Mouse (Mus musculus): ENCODE results near the gene Lpar1. TPM values are rescaled to one million over a fixed set of nuclear protein-coding genes. Genes with fewer than 3 reads are reported as not detected.

Lpar1 gene
- polyA plus RNA-seq (2016; fragmentation: Nextera tagmentation; extraction: Ambion mirVana): 37.6 and 37.9 TPM in 2 replicates

DNA sequence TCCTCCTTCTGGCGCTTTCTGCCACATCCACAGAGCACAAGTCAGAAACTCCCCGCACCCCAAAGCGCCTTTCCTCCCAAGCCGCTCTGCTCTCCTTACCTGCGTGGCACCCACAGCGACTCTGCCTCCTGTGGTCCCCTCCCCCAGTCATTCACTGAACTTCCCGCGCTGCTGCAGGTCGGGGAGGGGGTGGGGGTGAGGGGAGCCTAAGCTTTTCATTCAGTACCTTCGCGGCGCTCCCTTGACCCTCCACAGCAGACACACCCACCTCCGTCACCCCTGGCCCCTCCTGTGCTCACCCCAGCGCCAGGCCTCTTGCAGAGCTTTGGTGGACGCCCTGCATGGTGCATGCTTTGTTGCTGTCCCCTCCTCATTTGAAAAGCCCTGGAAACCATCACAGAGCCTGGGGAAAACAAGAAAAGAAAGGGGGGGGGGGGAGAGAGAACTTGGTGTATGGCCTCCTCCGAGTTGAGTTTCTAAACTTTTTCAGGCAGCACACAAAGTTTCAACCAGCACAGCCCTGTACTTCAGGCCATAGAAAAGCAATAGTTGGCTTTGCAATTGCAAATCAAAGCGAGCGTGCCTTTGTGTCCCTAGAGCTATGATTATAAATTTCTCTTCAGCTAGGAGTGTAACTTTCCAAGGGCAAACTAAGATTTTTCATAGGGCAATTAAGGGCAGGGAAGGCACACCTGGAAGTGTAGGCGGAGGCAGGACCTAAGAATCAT, at the start of gene Lpar1:
Gene Lpar1, minus strand, starts transcription at position 268 of the 728 bp plus-strand sequence.
- Histone ChIP-seq H3K27me3 (replicated peaks) (0 out of 2 replicates have a peak, but pooled peaks cover 3% of the 10 kb centered on the region), H3K9me3 (no peaks in the 10 kb centered on the region), H3K4me2 (replicated peaks) (peak within 1 kb of the TSS; percentile 95), H3K4me3 (peak within 1 kb of the TSS; percentile 52), H3K4me1 (peaks cover 6% of the 10 kb centered on the region), H3K27ac (no peak within 1 kb of the TSS), H3K9ac (peak within 1 kb of the TSS; percentile 56), H3K36me3 (no peaks in the 10 kb centered on the region)
- WGBS: 4% methylated on average over 19 of the region's 19 CpGs
- peak; percentile 61 for ATAC-seq (ENCODE audit: low FRiP score, low read depth)

DNA sequence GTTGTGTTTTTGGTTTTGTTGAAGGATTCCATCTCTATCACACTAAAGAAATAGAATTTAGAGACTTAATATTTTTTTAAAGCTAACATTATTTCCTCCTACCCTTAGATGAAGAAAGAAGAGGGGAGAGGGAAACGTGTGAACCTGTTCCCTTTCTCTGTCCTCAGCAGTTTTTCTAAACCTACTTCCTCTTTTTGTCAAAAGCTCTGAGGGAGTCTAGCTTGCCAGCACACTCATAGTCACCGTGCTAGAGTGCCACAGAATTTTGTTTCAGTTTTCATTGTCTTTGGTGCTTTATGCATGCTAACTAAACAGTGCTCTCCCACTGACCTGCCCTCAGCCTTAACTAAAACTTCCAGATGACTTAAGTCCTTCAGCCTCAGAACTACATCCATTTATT, 32.2 kb upstream of the Lpar1 start:
- H3K27me3 ChIP-seq (replicated peaks): no peaks in the 10 kb centered on the region
- no peaks in the 10 kb centered on the region for H3K36me3 ChIP-seq
- 41% methylated on average over 2 of the region's 2 CpGs for WGBS
- no peaks in the 10 kb centered on the region for H3K4me1 ChIP-seq
- no peaks in the 10 kb centered on the region for H3K9me3 ChIP-seq
- no peak overlapping the region for H3K4me3 ChIP-seq
- H3K4me2 ChIP-seq (replicated peaks): no peak overlapping the region
- H3K9ac ChIP-seq: no peak overlapping the region
- no peak overlapping the region for H3K27ac ChIP-seq
- ATAC-seq (ENCODE audit: low FRiP score, low read depth): no peak

DNA sequence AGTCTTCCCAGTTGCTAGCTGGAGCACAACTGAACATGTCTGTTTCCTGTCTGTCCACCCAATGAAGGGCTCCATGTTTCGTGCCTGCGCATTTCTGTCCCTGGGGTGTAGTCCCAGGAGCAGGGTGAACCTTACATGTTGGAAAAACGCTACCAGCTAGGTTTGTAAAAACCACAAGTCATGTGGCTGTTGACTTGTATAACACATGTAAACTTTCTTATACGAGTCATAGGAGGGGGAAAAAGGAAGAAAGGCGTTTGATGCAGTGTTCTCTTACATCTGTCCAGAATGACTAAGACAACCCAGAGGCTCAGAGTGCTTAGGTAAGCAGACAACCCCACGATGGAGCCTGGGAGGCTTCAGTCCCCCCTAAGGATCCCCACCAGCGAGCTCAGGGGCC, 27.5 kb upstream of the Lpar1 start:
- 84% methylated on average over 7 of the region's 7 CpGs for WGBS
- no peak overlapping the region for H3K4me2 ChIP-seq (replicated peaks)
- no peaks in the 10 kb centered on the region for H3K36me3 ChIP-seq
- ATAC-seq (ENCODE audit: low FRiP score, low read depth): no peak
- H3K4me1 ChIP-seq: no peaks in the 10 kb centered on the region
- no peak overlapping the region for H3K9ac ChIP-seq
- no peaks in the 10 kb centered on the region for H3K27me3 ChIP-seq (replicated peaks)
- H3K27ac ChIP-seq: no peak overlapping the region
- H3K9me3 ChIP-seq: no peaks in the 10 kb centered on the region
- H3K4me3 ChIP-seq: no peak overlapping the region

DNA sequence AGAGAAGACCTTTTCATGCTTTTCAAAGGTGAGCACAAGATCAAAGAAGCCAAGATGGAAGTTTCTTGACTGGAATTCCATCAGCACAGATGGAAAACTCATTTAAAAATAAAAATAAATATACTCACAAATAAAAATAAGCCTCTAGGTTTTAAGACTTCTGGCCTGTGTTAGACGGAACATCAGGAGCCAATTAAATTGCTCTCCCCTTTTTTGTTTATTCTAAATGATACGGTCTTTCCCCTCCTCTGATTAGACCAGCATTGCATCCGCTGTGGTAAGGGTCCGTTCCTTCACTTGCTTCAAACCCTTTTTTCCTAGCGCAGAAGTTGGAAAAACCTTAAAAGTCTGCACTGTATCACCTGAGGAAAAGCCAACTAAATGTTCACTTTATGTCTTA, 26.8 kb upstream of the Lpar1 start:
- Histone ChIP-seq H3K27ac (no peak overlapping the region), H3K27me3 (replicated peaks) (no peaks in the 10 kb centered on the region), H3K9ac (no peak overlapping the region), H3K4me3 (no peak overlapping the region), H3K36me3 (no peaks in the 10 kb centered on the region), H3K9me3 (no peaks in the 10 kb centered on the region), H3K4me1 (no peaks in the 10 kb centered on the region), H3K4me2 (replicated peaks) (no peak overlapping the region)
- 85% methylated on average over 5 of the region's 5 CpGs for WGBS
- no peak for ATAC-seq (ENCODE audit: low FRiP score, low read depth)

DNA sequence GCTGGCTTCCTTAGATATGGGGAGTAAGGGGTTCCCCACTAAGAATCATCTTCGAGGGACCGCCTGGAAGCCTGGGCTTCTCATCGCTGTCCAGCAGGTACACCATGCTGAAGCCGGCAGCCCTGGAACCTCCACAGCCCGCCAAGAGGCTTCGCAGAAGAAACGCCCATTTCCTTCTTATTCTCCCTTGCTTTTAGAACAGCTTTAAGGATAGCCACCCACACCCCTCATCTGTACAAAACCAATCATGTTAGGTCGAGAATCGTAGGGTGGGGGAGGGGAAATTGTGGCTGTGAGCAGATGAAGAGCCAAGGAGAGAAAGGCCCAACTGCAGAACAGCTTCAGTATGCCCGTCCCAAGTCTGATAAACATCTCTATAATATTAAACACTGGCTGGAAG, 26.4 kb upstream of the Lpar1 start:
- Histone ChIP-seq H3K9ac (no peak overlapping the region), H3K27ac (no peak overlapping the region), H3K4me1 (no peaks in the 10 kb centered on the region), H3K36me3 (no peaks in the 10 kb centered on the region), H3K4me3 (no peak overlapping the region), H3K9me3 (no peaks in the 10 kb centered on the region), H3K27me3 (replicated peaks) (no peaks in the 10 kb centered on the region), H3K4me2 (replicated peaks) (no peak overlapping the region)
- no peak for ATAC-seq (ENCODE audit: low FRiP score, low read depth)
- 76% methylated on average over 10 of the region's 10 CpGs for WGBS

DNA sequence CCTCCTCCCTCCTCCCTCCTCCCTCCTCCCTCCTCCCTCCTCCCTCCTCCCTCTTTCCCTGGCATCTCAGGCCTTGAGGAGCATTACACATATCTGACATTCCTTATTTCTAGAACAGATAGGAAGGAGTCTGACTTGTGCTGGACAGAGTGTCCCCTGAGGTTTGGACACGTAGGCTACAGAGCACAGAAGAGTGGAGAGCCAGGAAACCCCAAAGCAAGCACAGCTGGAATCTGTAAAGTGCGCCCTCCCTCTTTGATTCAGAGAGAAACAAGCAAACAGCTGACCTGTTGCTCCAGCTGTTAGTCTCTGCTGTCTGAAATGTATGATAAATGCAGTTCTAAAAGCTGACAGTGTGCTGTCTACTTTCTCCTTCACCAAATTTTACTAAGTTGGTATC, 24.8 kb upstream of the Lpar1 start:
- Histone ChIP-seq H3K4me2 (replicated peaks) (no peak overlapping the region), H3K36me3 (no peaks in the 10 kb centered on the region), H3K9me3 (no peaks in the 10 kb centered on the region), H3K4me3 (no peak overlapping the region), H3K27me3 (replicated peaks) (no peaks in the 10 kb centered on the region), H3K4me1 (no peaks in the 10 kb centered on the region), H3K9ac (no peak overlapping the region), H3K27ac (no peak overlapping the region)
- WGBS: 55% methylated on average over 2 of the region's 2 CpGs
- ATAC-seq (ENCODE audit: low FRiP score, low read depth): no peak

DNA sequence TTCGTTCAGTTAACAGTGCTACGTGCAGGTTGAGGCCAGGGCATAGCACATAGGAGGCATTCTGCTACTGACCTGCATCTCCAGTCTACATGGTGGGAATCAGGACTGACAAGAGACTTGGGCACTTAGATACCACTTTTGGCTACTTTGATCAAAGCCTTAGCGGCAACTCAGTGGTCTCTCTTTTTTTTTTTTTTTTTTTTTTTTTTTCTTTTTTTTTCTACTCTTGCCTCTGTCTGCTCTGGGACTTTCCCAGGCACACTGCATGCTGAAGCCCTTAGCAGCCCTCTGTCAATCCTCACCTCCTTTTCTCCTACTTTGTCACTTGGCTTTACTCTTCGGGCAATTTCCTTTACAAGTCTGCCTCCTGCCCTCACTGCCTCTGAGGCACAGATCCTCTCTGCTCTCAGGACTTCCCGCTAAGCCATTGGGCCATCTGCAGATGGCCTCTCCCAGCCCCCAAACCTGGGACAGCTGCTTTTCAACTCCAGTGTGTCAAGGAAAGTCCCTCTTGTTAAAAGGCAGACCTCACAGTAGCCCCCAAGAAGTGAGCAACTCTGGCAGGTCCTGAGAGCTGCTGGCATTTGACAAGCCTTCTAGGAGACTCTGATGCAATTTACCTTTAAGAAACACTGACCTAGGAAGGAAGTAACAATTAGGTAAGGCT, 23.8 kb upstream of the Lpar1 start:
- ATAC-seq (ENCODE audit: low FRiP score, low read depth): no peak
- Histone ChIP-seq H3K36me3 (no peaks in the 10 kb centered on the region), H3K9me3 (no peaks in the 10 kb centered on the region), H3K4me1 (no peaks in the 10 kb centered on the region), H3K9ac (no peak overlapping the region), H3K27ac (no peak overlapping the region), H3K4me3 (no peak overlapping the region), H3K27me3 (replicated peaks) (no peaks in the 10 kb centered on the region), H3K4me2 (replicated peaks) (no peak overlapping the region)
- WGBS: 48% methylated on average over 5 of the region's 5 CpGs

DNA sequence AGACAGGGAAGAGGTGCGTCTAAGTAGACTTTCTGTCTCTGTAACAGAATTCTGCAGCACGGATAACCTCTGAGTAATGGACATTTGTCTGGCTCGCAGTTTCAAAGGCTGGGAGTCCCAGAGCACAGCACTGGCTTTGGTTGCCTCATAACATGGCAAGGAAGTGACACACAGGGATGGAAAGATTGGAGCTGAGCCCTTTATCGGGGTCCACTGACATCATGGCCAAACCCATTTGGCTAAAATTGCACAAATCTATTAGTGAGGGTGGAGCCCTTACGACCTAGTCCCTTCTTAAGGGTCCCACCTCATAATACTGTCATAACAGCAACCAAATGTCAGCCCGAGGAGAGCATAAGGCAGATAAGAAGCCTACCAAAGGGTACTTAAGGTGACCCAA, 22.1 kb upstream of the Lpar1 start:
- no peak for ATAC-seq (ENCODE audit: low FRiP score, low read depth)
- no peak overlapping the region for H3K9ac ChIP-seq
- no peak overlapping the region for H3K27ac ChIP-seq
- no peaks in the 10 kb centered on the region; the same call in 1 of the 2 replicates for H3K4me1 ChIP-seq
- 89% methylated on average over 6 of the region's 6 CpGs for WGBS
- H3K4me3 ChIP-seq: no peak overlapping the region
- no peaks in the 10 kb centered on the region for H3K9me3 ChIP-seq
- H3K36me3 ChIP-seq: no peaks in the 10 kb centered on the region
- H3K27me3 ChIP-seq (replicated peaks): no peaks in the 10 kb centered on the region
- H3K4me2 ChIP-seq (replicated peaks): no peak overlapping the region

DNA sequence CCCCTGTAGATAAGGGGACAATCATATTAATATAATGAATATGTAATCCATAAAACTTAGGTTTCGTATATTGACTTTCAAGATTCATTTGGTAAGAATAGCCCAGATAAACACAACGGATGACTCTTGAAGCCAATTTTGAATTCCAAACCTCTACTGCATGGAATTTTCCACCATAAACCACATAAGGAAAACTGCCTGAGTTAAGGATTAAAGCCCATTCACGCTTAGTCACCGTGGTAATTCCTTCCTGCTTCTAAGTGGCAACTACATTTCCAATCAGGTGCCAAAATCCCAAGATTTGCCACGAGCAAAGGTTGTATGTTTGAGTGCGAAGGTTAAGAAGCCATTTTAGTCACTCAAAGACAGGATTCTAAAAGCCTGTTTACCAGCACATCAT, 20.3 kb upstream of the Lpar1 start:
- Histone ChIP-seq H3K27ac (no peak overlapping the region), H3K36me3 (no peaks in the 10 kb centered on the region), H3K9me3 (no peaks in the 10 kb centered on the region), H3K4me1 (no peaks in the 10 kb centered on the region; the same call in 1 of the 2 replicates), H3K4me2 (replicated peaks) (no peak overlapping the region), H3K27me3 (replicated peaks) (no peaks in the 10 kb centered on the region), H3K4me3 (no peak overlapping the region), H3K9ac (no peak overlapping the region)
- ATAC-seq (ENCODE audit: low FRiP score, low read depth): no peak
- 86% methylated on average over 6 of the region's 6 CpGs for WGBS

DNA sequence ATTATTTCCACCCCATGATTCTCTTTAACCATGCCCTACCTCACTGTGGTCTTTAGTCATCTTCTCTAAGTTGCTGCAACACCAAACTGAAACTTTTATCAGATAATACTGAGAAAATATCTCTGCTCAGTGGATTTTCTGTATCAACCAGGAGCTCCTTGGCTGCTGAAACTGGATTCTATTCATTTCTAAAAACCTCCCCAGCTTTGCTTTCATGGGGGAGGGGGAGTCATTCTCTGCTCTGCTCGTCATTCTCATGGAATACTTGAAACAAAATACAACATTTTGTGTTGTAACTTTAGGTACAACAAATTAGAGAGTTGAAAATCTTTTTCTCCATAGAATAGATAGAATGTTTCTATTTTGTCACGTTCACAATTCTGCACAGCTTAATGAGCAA, 18.7 kb upstream of the Lpar1 start:
- Histone ChIP-seq H3K9ac (no peak overlapping the region), H3K36me3 (no peaks in the 10 kb centered on the region), H3K27ac (no peak overlapping the region), H3K4me2 (replicated peaks) (no peak overlapping the region), H3K27me3 (replicated peaks) (no peaks in the 10 kb centered on the region), H3K4me1 (no peaks in the 10 kb centered on the region; the same call in 1 of the 2 replicates), H3K9me3 (no peaks in the 10 kb centered on the region), H3K4me3 (no peak overlapping the region)
- no peak for ATAC-seq (ENCODE audit: low FRiP score, low read depth)
- 73% methylated on average over 2 of the region's 2 CpGs for WGBS

DNA sequence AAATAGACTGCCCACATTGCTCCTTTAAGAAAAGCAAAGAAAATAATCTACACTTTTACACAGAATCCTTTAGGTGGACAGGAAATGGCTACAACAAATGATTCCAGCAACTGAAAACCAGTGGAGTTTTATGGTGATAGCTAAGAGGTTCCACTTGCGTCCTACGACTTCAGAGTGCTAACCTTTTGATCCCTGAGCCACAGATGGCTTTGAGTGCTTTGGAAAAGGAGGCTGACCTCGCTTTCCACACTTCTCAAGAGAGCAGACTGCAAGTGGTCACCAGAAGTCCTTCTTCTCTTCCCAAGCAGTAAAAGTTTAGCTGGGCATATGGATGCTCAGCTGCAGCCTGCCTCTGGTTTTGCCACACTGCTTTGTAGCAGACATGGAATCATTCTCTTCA, 18.0 kb upstream of the Lpar1 start:
- no peak for ATAC-seq (ENCODE audit: low FRiP score, low read depth)
- Histone ChIP-seq H3K4me3 (no peak overlapping the region), H3K4me2 (replicated peaks) (no peak overlapping the region), H3K27me3 (replicated peaks) (no peaks in the 10 kb centered on the region), H3K9ac (no peak overlapping the region), H3K9me3 (no peaks in the 10 kb centered on the region), H3K27ac (no peak overlapping the region), H3K4me1 (no peaks in the 10 kb centered on the region; the same call in 1 of the 2 replicates), H3K36me3 (no peaks in the 10 kb centered on the region)
- WGBS: 6% methylated on average over 3 of the region's 3 CpGs

DNA sequence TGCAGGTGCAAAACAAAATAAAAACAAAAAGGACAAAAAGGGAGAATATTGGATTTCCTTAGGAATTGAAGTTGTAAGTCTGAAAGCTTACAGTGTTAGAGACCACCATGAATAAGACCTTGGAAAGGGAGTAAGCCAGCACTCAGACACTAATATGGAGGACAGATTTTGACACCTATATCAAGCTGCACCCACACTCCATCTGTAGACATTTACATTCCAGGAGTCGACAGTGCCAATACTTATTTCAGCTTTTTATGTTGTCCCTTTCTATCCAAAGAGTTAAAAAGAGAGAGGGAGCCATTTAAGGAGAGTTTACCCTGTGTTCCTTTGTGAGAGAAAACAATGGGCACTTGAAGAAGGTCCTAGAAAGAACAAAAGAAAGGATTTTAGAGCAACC, 17.5 kb upstream of the Lpar1 start:
- no peaks in the 10 kb centered on the region for H3K36me3 ChIP-seq
- no peaks in the 10 kb centered on the region for H3K9me3 ChIP-seq
- H3K4me1 ChIP-seq: no peaks in the 10 kb centered on the region; the same call in 1 of the 2 replicates
- no peak overlapping the region for H3K4me3 ChIP-seq
- H3K4me2 ChIP-seq (replicated peaks): no peak overlapping the region
- H3K9ac ChIP-seq: no peak overlapping the region
- no peak for ATAC-seq (ENCODE audit: low FRiP score, low read depth)
- no peaks in the 10 kb centered on the region for H3K27me3 ChIP-seq (replicated peaks)
- no peak overlapping the region for H3K27ac ChIP-seq
- 10% methylated on average over 1 of the region's 1 CpGs for WGBS

DNA sequence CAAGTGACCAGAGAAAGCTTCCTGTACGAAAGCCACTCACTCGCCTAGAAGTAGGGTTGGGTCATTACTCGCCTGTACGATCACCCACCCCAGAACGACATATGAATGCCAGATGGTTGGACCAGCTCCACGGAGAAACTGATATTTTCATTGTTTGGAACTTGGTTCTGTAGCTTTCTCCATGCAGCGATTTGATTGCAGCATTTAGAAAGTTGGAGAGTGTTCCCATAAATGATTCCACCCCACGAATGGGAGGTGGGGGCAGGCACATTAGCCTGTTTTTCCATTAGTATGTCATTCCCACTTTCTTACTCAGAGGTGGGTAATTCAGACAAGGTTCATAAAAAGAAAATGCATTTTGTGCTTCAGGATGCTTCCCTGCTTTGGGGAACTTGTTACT, 14.8 kb upstream of the Lpar1 start:
- Histone ChIP-seq H3K27me3 (replicated peaks) (no peaks in the 10 kb centered on the region), H3K9me3 (no peaks in the 10 kb centered on the region), H3K4me2 (replicated peaks) (no peak overlapping the region), H3K27ac (no peak overlapping the region), H3K4me3 (no peak overlapping the region), H3K36me3 (no peaks in the 10 kb centered on the region), H3K9ac (no peak overlapping the region), H3K4me1 (no peaks in the 10 kb centered on the region; the same call in 1 of the 2 replicates)
- 78% methylated on average over 8 of the region's 8 CpGs for WGBS
- no peak for ATAC-seq (ENCODE audit: low FRiP score, low read depth)

Data from neural tube, embryonic 12.5 days (tissue).